Mouse (Mus musculus) olfactory bulb, adult 2 months (tissue): ENCODE data around the gene Gm38392. TPM values are rescaled to one million over a fixed set of nuclear protein-coding genes. Genes with fewer than 3 reads are reported as not detected.
A peak's percentile ranks its signal among the peaks of the same experiment; 100 is the strongest.

ENCODE experiments used
- H3K27ac ChIP-seq: fragments of 200-500 bp; 2 replicates; pipeline ENCODE4 v1.5.1; 2012; ENCODE audit warnings: low read depth, low read length; ENCODE audit not compliant: insufficient read depth
- H3K4me1 ChIP-seq: fragments of 200-500 bp; 2 replicates; pipeline ENCODE4 v1.6.1; 2012; ENCODE audit warnings: low read length; ENCODE audit not compliant: control insufficient read depth, insufficient read depth
- H3K4me3 ChIP-seq: fragments of 200-500 bp; 2 replicates; pipeline ENCODE4 v1.5.1; 2012; ENCODE audit warnings: mild to moderate bottlenecking, low read depth, low read length, moderate library complexity; ENCODE audit not compliant: insufficient read depth
- CTCF ChIP-seq: fragments of 200-500 bp; IDR thresholded peaks from 2 replicates; pipeline ENCODE4 v1.5.1; 2012; ENCODE audit warnings: low read depth, mild to moderate bottlenecking, low read length, moderate library complexity; ENCODE audit not compliant: insufficient read depth
- POLR2A ChIP-seq: fragments of 200-500 bp; IDR thresholded peaks from 2 replicates; pipeline ENCODE4 v1.6.1; 2012; ENCODE audit warnings: mild to moderate bottlenecking, low read depth, low read length, moderate library complexity; ENCODE audit not compliant: insufficient read depth
- WGBS: fragments of 180-500 bp; shearing (Covaris S2); methylation state at CpG from one replicate; pipeline ENCODE4 v1.1.7; 2018; 5-methylcytosine and 5-hydroxymethylcytosine counted together
- polyA plus RNA-seq: library from polyadenylated mRNA; stranded (reverse); fragments of >200 nt; gene quantifications from 2 replicates; pipeline ENCODE4 v1.2.4, GENCODE M21; 2012; ENCODE audit warnings: low replicate concordance; ENCODE audit not compliant: missing spikeins, insufficient read depth, insufficient read length

Gene Gm38392
- polyA plus RNA-seq, 1 experiment = not detected

- peak overlapping the region; percentile 64 for H3K4me3 ChIP-seq
- H3K27ac ChIP-seq = peak overlapping the region; percentile 53
- TF ChIP-seq CTCF (0 out of 2 replicates have a peak, but pooled peaks have one; percentile 34), POLR2A (peak; percentile 24; the same call in 1 of the 2 replicates)
- WGBS = under 1% methylated on average over 61 of the region's 61 CpGs
- H3K4me1 ChIP-seq = peaks cover 29% of the 10 kb centered on the region
Measured at GRCm38 (mm10) chr3:88200161-88200971, 86.6 kb downstream of the Gm38392 start.

GRCm38 (mm10) chr3:88199541-88200110 lies 87.4 kb downstream of the Gm38392 start:
- TF ChIP-seq POLR2A (no peak), CTCF (no peak)
- 65% methylated on average over 2 of the region's 2 CpGs for WGBS
- no peak overlapping the region for H3K27ac ChIP-seq
- no peak overlapping the region for H3K4me3 ChIP-seq
- peaks cover 25% of the 10 kb centered on the region for H3K4me1 ChIP-seq

GRCm38 (mm10) chr3:88198505-88199020 lies 88.4 kb downstream of the Gm38392 start:
- H3K27ac ChIP-seq = no peak overlapping the region
- TF ChIP-seq CTCF (no peak), POLR2A (no peak)

GRCm38 (mm10) chr3:88197741-88198504 lies 89.1 kb downstream of the Gm38392 start:
- Histone ChIP-seq H3K4me1 (peaks cover 12% of the 10 kb centered on the region), H3K4me3 (no peak overlapping the region), H3K27ac (no peak overlapping the region)
- no peak for TF ChIP-seq POLR2A
- no peak for TF ChIP-seq CTCF
- 69% methylated on average over 10 of the region's 10 CpGs for WGBS

More at GRCm38 (mm10) chr3:88198505-88199020, 88.4 kb downstream of the Gm38392 start:
- H3K4me1 ChIP-seq = peaks cover 16% of the 10 kb centered on the region
- no peak overlapping the region for H3K4me3 ChIP-seq
- WGBS = 71% methylated on average over 9 of the region's 9 CpGs

Other genes starting within 250 kb of the Gm38392 start
- not detected in 2 replicates for gene Gpatch4, start 244.1 kb downstream of the Gm38392 start, polyA plus RNA-seq
- gene Naxe, start 228.7 kb downstream of the Gm38392 start, polyA plus RNA-seq = not detected in 2 replicates
- gene Ttc24, start 208.9 kb downstream of the Gm38392 start, polyA plus RNA-seq = not detected in 2 replicates
- gene Iqgap3, start 205.2 kb downstream of the Gm38392 start, polyA plus RNA-seq = not detected in 2 replicates
- gene Mef2d, start 144.8 kb downstream of the Gm38392 start, polyA plus RNA-seq = 460 TPM in 1 of 2 replicates, not detected in the other
- not detected in 2 replicates for gene Rhbg, start 32.5 kb downstream of the Gm38392 start, polyA plus RNA-seq
- gene Tsacc, start 9.8 kb upstream of the Gm38392 start, polyA plus RNA-seq = not detected in 2 replicates
- 179 TPM in 1 of 2 replicates, not detected in the other for gene Cct3, start 9.9 kb upstream of the Gm38392 start, polyA plus RNA-seq
- gene Glmp, start 37.8 kb upstream of the Gm38392 start, polyA plus RNA-seq = not detected in 2 replicates
- gene Tmem79, start 48.9 kb upstream of the Gm38392 start, polyA plus RNA-seq = not detected in 2 replicates
- gene Smg5, start 49.0 kb upstream of the Gm38392 start, polyA plus RNA-seq = not detected in 2 replicates
- not detected in 2 replicates for gene Paqr6, start 77.4 kb upstream of the Gm38392 start, polyA plus RNA-seq
- not detected in 2 replicates for gene Bglap3, start 85.5 kb upstream of the Gm38392 start, polyA plus RNA-seq
- gene Bglap2, start 91.5 kb upstream of the Gm38392 start, polyA plus RNA-seq = not detected in 2 replicates
- not detected in 2 replicates for gene Bglap, start 97.3 kb upstream of the Gm38392 start, polyA plus RNA-seq
- not detected in 2 replicates for gene Pmf1, start 123.1 kb upstream of the Gm38392 start, polyA plus RNA-seq
- gene Slc25a44, start 137.9 kb upstream of the Gm38392 start, polyA plus RNA-seq = not detected in 2 replicates
- gene Sema4a, start 174.0 kb upstream of the Gm38392 start, polyA plus RNA-seq = not detected in 2 replicates
- gene Lmna, start 222.7 kb upstream of the Gm38392 start, polyA plus RNA-seq = not detected in 2 replicates
- not detected in 2 replicates for gene Mex3a, start 245.2 kb upstream of the Gm38392 start, polyA plus RNA-seq